Mouse (Mus musculus) liver, postnatal 0 days (tissue): Measurements from ENCODE around the gene Mtch2. TPM values are rescaled to one million over a fixed set of nuclear protein-coding genes. Genes with fewer than 3 reads are reported as not detected.

ENCODE experiments used
- ATAC-seq: fragments of 200-750 bp; cut with Nextera tagmentation; 2 replicates; pipeline ENCODE4 v1.8.0; 2017; ENCODE audit warnings: mild to moderate bottlenecking, moderate library complexity
- DNase-seq: peaks from one replicate; pipeline ENCODE4 v3.0.0-alpha.2; 2016
- H3K27ac ChIP-seq: fragments of 300-500 bp; sonication (generic); 2 replicates; pipeline ENCODE4 v1.5.1; 2014; ENCODE audit warnings: antibody characterized with exemption, moderate library complexity, mild to moderate bottlenecking, low read depth
- H3K27me3 ChIP-seq: fragments of 300-500 bp; sonication (generic); 2 replicates; pipeline ENCODE4 v1.6.1; 2014; ENCODE audit warnings: low read length, control low read depth, mixed read lengths; ENCODE audit not compliant: insufficient read depth
- H3K36me3 ChIP-seq: fragments of 300-500 bp; sonication (generic); replicated peaks from 2 replicates; pipeline ENCODE4 v1.6.1; 2014; ENCODE audit warnings: mild to moderate bottlenecking, control low read depth, low read length, moderate library complexity, mixed read lengths; ENCODE audit not compliant: insufficient read depth
- H3K4me1 ChIP-seq: fragments of 300-500 bp; sonication (generic); 2 replicates; pipeline ENCODE4 v1.6.1; 2014; ENCODE audit warnings: antibody characterized with exemption, mild to moderate bottlenecking, control low read depth; ENCODE audit not compliant: insufficient read depth
- H3K4me2 ChIP-seq: fragments of 300-500 bp; sonication (generic); 2 replicates; pipeline ENCODE4 v1.6.1; 2014; ENCODE audit warnings: low read depth, mild to moderate bottlenecking, low read length, moderate library complexity, mixed read lengths
- H3K4me3 ChIP-seq: fragments of 300-500 bp; sonication (generic); 2 replicates; pipeline ENCODE4 v1.5.1; 2014; ENCODE audit warnings: low read depth, low read length
- H3K9ac ChIP-seq: fragments of 300-500 bp; sonication (generic); replicated peaks from 2 replicates; pipeline ENCODE4 v1.6.1; 2014; ENCODE audit warnings: mild to moderate bottlenecking, moderate library complexity
- H3K9me3 ChIP-seq: fragments of 300-500 bp; sonication (generic); 2 replicates; pipeline ENCODE4 v1.6.1; 2016; ENCODE audit warnings: mild to moderate bottlenecking, control low read depth, low read length, mixed read lengths
- CTCF ChIP-seq: sonication (generic); IDR thresholded peaks from 2 replicates; pipeline ENCODE4 v1.5.1; 2016; ENCODE audit warnings: antibody characterized with exemption, low read depth
- EP300 ChIP-seq: IDR thresholded peaks from 2 replicates; pipeline ENCODE4 v1.6.1; 2016; ENCODE audit warnings: antibody characterized with exemption, low read depth, mild to moderate bottlenecking
- WGBS: fragments of 180-500 bp; shearing (Covaris S2); extraction: QIAGEN DNeasy Blood & Tissue Kit; methylation state at CpG from one replicate; pipeline ENCODE4 v1.1.7; 2014; ENCODE audit not compliant: insufficient replicate concordance; 5-methylcytosine and 5-hydroxymethylcytosine counted together
- polyA plus RNA-seq: library from polyadenylated mRNA; unstranded; fragments of >200 nt; fragmentation: Nextera tagmentation; extraction: Ambion mirVana; gene quantifications from 2 replicates; pipeline ENCODE4 v1.2.1, GENCODE M21; 2015

Gene Mtch2
- polyA plus RNA-seq, 1 experiment from 2014 or later, result 182 TPM

DNA sequence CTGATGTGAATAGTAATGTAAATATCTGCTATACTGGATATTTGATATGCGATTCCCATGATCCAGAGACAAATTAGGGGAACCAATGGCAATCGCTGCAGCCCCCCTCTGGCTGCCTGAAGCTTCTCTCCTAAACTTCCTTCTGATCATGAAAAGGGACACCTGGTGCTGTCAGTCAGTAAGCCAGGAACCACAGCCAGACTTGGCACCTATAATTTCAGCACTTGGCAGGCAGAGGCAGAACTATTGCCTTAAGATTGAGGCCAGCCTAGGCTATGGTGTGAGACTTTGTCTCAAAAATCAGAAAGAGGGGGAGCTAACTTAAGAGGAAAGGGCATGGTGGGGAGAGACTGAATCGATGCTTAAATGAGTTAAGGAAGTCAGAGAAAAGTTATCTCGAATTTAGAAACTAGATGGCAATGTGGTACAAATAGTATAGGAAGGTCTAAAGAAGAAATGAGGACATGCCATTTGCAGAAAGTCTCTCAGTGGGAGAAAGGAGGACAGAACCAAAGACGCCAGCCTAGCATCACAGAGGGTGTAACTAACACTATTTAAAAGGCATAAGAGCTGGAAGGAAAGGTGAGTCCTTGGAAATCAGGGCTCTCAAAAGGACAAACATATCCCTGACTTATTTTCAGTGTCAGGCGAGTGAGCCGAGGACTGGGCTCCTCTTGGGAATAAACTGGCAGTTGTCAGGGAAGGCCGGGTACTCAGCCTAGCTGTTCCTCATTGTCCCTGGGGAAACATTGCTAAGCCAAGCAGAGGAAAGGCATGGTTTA, 24.4 kb downstream of the Mtch2 start:
- Histone ChIP-seq H3K4me2 (0 out of 2 replicates have a peak overlapping the region, but pooled peaks have one; percentile 64), H3K9me3 (no peaks in the 10 kb centered on the region), H3K4me3 (no peak overlapping the region), H3K4me1 (peaks cover 11% of the 10 kb centered on the region), H3K9ac (no peak overlapping the region), H3K27me3 (no peaks in the 10 kb centered on the region), H3K36me3 (0 out of 2 replicates have a peak, but pooled peaks cover 4% of the 10 kb centered on the region), H3K27ac (0 out of 2 replicates have a peak overlapping the region, but pooled peaks have one; percentile 60)
- ATAC-seq (no peak), DNase-seq (no peak)
- TF ChIP-seq EP300, result no peak
- TF ChIP-seq CTCF, result no peak
- WGBS, result 61% methylated on average over 8 of the region's 8 CpGs

DNA sequence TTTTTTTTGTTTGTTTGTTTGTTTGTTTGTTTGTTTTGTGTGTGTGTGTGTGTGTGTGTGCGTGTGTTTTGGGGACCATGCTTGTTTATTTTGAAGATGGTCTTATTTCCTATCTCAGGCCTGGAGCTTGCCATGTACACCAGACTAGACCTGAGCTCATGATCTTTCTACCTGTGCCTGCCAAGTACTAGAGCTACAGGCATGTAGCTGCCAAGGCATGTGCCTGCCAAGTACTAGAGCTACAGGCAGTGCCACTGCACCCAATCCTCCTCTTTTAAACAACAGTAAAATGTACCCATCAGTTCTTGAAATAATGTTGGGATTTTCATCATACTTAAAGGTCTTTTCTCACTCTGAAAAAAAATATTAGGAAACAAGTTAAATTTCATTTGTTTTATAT, 27.1 kb downstream of the Mtch2 start:
- Histone ChIP-seq H3K4me1 (peaks cover 11% of the 10 kb centered on the region), H3K9ac (no peak overlapping the region), H3K36me3 (no peaks in the 10 kb centered on the region), H3K27me3 (no peaks in the 10 kb centered on the region), H3K4me2 (no peak overlapping the region), H3K27ac (no peak overlapping the region), H3K9me3 (no peaks in the 10 kb centered on the region), H3K4me3 (no peak overlapping the region)
- TF ChIP-seq CTCF, result no peak
- TF ChIP-seq EP300, result no peak
- ATAC-seq (no peak), DNase-seq (no peak)
- 74% methylated on average over 1 of the region's 1 CpGs for WGBS

DNA sequence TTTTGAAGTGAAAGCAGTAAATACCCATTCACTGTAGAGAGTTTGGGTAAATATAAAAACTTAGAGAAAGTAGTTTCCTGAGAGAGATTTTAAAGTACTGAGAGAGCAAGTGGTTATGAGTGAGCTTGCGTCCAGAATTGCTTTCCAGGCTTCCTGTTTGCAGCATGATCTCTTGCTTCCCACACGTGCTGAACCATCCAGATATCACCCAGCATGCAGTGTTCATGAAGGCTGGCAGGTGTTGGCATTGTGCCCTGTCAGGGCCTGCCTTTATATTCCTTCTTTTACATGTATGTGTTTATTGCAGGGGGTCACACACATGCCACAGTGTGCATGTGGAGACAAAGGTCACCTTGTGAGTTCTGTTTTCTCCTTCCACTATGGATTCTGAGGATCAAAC, 28.3 kb downstream of the Mtch2 start:
- ATAC-seq, result no peak
- H3K4me3 ChIP-seq, result no peak overlapping the region
- WGBS, result 61% methylated on average over 2 of the region's 2 CpGs

DNA sequence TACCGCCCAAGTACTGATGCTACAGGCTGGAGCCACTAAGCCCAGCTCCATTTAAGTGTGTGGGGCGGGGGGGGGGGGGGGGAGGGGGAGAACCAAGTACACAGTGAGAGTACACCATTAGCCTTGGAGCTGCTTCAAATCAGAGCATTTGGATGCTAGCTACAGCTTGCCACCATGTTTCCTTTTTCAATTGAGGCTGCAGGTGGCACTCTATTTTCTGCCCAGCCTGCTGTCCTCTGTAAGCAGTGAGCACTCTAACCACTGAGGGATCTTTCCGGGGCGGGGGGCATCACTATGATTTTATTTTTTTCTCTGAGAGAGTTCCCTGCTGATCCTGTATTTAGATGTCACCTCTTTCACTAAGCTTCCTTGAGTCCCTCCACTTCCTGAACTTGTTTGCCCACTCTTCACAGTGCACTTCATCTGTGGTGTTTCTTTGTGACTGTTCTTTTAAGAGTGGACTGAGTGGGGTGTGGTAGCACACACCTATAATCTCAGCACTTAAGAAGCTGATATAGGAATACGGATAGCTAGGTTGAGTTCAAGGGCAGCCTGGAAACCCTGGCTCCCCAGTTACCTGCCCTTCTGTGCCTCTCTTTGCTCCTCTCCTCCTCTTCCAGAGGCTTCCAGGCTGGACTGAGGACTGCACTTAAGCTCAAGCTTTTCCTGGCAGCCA, 30.8 kb downstream of the Mtch2 start:
- DNase-seq, result no peak
- TF ChIP-seq EP300, result no peak
- no peak for TF ChIP-seq CTCF
- Histone ChIP-seq H3K4me1 (no peaks in the 10 kb centered on the region), H3K36me3 (no peaks in the 10 kb centered on the region), H3K4me3 (no peak overlapping the region), H3K9me3 (no peaks in the 10 kb centered on the region), H3K9ac (no peak overlapping the region), H3K27me3 (no peaks in the 10 kb centered on the region), H3K4me2 (no peak overlapping the region), H3K27ac (no peak overlapping the region)
- no peak for ATAC-seq
- WGBS, result 52% methylated on average over 5 of the region's 5 CpGs

More for the DNA sequence above, 28.3 kb downstream of the Mtch2 start:
- no peaks in the 10 kb centered on the region for H3K9me3 ChIP-seq
- DNase-seq, result no peak
- H3K27ac ChIP-seq, result no peak overlapping the region
- no peak overlapping the region for H3K4me2 ChIP-seq
- no peaks in the 10 kb centered on the region for H3K36me3 ChIP-seq
- H3K4me1 ChIP-seq, result peaks cover 7% of the 10 kb centered on the region
- H3K27me3 ChIP-seq, result no peaks in the 10 kb centered on the region
- no peak overlapping the region for H3K9ac ChIP-seq
- TF ChIP-seq EP300 (no peak), CTCF (no peak)

DNA sequence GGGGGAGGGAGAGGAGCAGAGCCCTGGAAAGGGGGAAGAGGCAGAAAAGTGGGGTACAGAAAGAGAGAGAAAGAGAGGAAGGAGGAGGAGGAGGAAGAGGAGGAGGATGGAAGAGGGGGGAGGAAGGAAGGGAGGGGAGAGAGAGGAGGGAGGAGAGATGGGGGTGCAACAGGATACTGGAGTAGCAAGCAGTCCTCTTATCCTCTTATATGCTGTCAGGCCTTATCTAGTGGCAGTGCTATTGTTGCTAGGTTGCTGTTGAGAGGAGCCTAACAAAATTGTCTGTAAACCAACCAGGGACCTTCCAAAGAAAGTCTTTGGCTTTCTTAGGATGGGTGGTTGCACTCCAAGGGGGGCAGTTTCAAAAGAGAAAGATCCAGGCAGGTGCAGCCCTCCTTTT, 32.5 kb downstream of the Mtch2 start:
- Histone ChIP-seq H3K9me3 (peaks cover 6% of the 10 kb centered on the region), H3K4me3 (no peak overlapping the region), H3K27ac (no peak overlapping the region), H3K9ac (no peak overlapping the region), H3K4me2 (no peak overlapping the region), H3K4me1 (no peaks in the 10 kb centered on the region), H3K27me3 (peaks cover 9% of the 10 kb centered on the region), H3K36me3 (no peaks in the 10 kb centered on the region)
- TF ChIP-seq EP300 (no peak), CTCF (no peak)
- DNase-seq (no peak), ATAC-seq (no peak)

DNA sequence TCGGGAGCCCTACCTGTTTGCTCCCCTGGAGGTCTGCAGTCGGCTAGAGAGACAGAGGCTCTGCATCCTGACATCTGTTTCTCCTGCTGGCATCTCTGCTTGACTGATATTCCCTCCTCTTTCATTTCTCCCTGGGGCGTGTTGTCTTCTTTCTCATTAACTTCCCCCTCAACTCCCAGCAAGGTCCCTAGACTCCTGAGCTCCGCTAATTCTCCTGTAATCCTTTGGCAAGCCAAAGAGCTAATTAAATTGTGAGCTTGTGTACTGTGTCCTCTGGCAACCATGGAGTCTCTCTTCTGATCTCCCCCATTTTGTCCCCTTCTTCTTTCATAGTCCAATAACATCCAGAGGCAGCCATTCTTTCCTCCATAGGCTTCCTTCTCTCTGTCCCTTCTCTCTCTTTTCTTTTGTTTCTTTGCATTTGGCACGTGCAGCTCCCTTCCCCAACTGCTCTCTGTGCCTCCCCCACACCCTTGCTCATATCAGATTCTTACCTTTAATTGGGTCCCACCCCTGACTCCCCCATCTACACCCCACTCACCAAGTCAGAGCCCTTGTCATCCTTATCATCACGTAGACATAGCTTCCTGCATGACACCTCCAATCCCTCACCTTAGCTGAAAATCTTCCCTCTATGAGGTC, 33.3 kb downstream of the Mtch2 start:
- 41% methylated on average over 6 of the region's 6 CpGs for WGBS
- H3K4me1 ChIP-seq, result no peaks in the 10 kb centered on the region
- peaks cover 18% of the 10 kb centered on the region for H3K27me3 ChIP-seq
- peaks cover 6% of the 10 kb centered on the region for H3K9me3 ChIP-seq
- no peak for TF ChIP-seq CTCF
- no peak for TF ChIP-seq EP300
- no peaks in the 10 kb centered on the region for H3K36me3 ChIP-seq
- H3K4me2 ChIP-seq, result no peak overlapping the region
- no peak for DNase-seq
- no peak overlapping the region for H3K9ac ChIP-seq
- ATAC-seq, result no peak
- no peak overlapping the region for H3K27ac ChIP-seq
- H3K4me3 ChIP-seq, result no peak overlapping the region
